Mouse (Mus musculus) limb, embryonic 14.5 days (tissue): ENCODE data around the gene Katnbl1. TPM values are rescaled to one million over a fixed set of nuclear protein-coding genes. Genes with fewer than 3 reads are reported as not detected.

Experiments
- ATAC-seq: fragments of 200-750 bp; cut with Nextera tagmentation; 2 replicates; pipeline ENCODE4 v1.8.0; 2017; ENCODE audit warnings: low read depth, moderate number of reproducible peaks, moderate TSS enrichment; ENCODE audit not compliant: low FRiP score
- DNase-seq: peaks from one replicate; pipeline ENCODE4 v3.0.0-alpha.2; 2015; ENCODE audit warnings: low spot score
- H3K27ac ChIP-seq: fragments of 300-500 bp; sonication (generic); replicated peaks from 2 replicates; pipeline ENCODE4 v1.5.1; 2014; ENCODE audit warnings: low read depth, mild to moderate bottlenecking, low read length, moderate library complexity, mixed read lengths
- H3K27me3 ChIP-seq: fragments of 300-500 bp; sonication (generic); 2 replicates; pipeline ENCODE4 v1.6.1; 2014; ENCODE audit warnings: low read length, mixed read lengths; ENCODE audit not compliant: control insufficient read depth, insufficient read depth
- H3K36me3 ChIP-seq: fragments of 300-500 bp; sonication (generic); 2 replicates; pipeline ENCODE4 v1.6.1; 2014; ENCODE audit warnings: mild to moderate bottlenecking, low read length, moderate library complexity, mixed read lengths; ENCODE audit not compliant: control insufficient read depth, insufficient read depth
- H3K4me1 ChIP-seq: fragments of 300-500 bp; sonication (generic); 2 replicates; pipeline ENCODE4 v1.6.1; 2014; ENCODE audit warnings: antibody characterized with exemption, low read length, mixed read lengths; ENCODE audit not compliant: control insufficient read depth, insufficient read depth
- H3K4me2 ChIP-seq: fragments of 300-500 bp; sonication (generic); replicated peaks from 2 replicates; pipeline ENCODE4 v1.6.1; 2014; ENCODE audit warnings: low read depth, mild to moderate bottlenecking, low read length, moderate library complexity; ENCODE audit not compliant: severe bottlenecking
- H3K4me3 ChIP-seq: fragments of 300-500 bp; sonication (generic); replicated peaks from 2 replicates; pipeline ENCODE4 v1.5.1; 2014; ENCODE audit warnings: low read length
- H3K9ac ChIP-seq: fragments of 300-500 bp; sonication (generic); 2 replicates; pipeline ENCODE4 v1.6.1; 2014; ENCODE audit warnings: mild to moderate bottlenecking, low read depth, low read length, moderate library complexity; ENCODE audit not compliant: severe bottlenecking
- H3K9me3 ChIP-seq: fragments of 300-500 bp; sonication (generic); 2 replicates; pipeline ENCODE4 v1.6.1; 2016; ENCODE audit warnings: low read length; ENCODE audit not compliant: control insufficient read depth
- POLR2A ChIP-seq: fragments of 200-500 bp; IDR thresholded peaks from 2 replicates; pipeline ENCODE4 v1.8.0; 2012; ENCODE audit warnings: inconsistent platforms, mild to moderate bottlenecking, moderate library complexity, borderline replicate concordance; ENCODE audit not compliant: insufficient read depth, insufficient read length; ENCODE audit errors: extremely low read depth
- WGBS: fragments of 180-500 bp; shearing (Covaris S2); extraction: QIAGEN DNeasy Blood & Tissue Kit; methylation state at CpG from one replicate; pipeline ENCODE4 v1.1.7; 2014; 5-methylcytosine and 5-hydroxymethylcytosine counted together
- polyA plus RNA-seq, 2 experiments: library from polyadenylated mRNA; depleted of rRNA in 1 of 2; stranded (reverse) in 1 of 2; unstranded in 1 of 2; fragments of >200 nt; fragmentation: Nextera tagmentation in 1 of 2; extraction: Ambion mirVana in 1 of 2; gene quantifications; 2 replicates each; pipeline versions ENCODE4 v1.2.1 to v1.2.3; 2012 to 2014

Katnbl1 gene
- polyA plus RNA-seq, 2 experiments: 21.2 to 50.1 TPM

GRCm38 (mm10) chr2:112380131-112380530 is 1.1 kb downstream of the Katnbl1 start:
- WGBS: 47% methylated on average over 8 of the region's 8 CpGs
- H3K4me3 ChIP-seq: peak overlapping the region; percentile 76
- no peak overlapping the region for H3K27ac ChIP-seq
- ATAC-seq (no peak), DNase-seq (no peak)
- no peaks in the 10 kb centered on the region for H3K9me3 ChIP-seq
- no peaks in the 10 kb centered on the region for H3K36me3 ChIP-seq
- peak overlapping the region; percentile 49 for H3K4me2 ChIP-seq
- peaks cover 9% of the 10 kb centered on the region for H3K4me1 ChIP-seq
- H3K9ac ChIP-seq: peak overlapping the region; percentile 89
- no peaks in the 10 kb centered on the region for H3K27me3 ChIP-seq
- no peak for TF ChIP-seq POLR2A

GRCm38 (mm10) chr2:112381219-112381618 is 2.2 kb downstream of the Katnbl1 start:
- no peaks in the 10 kb centered on the region for H3K27me3 ChIP-seq
- no peak overlapping the region for H3K27ac ChIP-seq
- H3K4me1 ChIP-seq: peaks cover 9% of the 10 kb centered on the region
- no peak for DNase-seq
- no peak overlapping the region for H3K4me2 ChIP-seq
- no peaks in the 10 kb centered on the region for H3K9me3 ChIP-seq
- ATAC-seq: no peak
- WGBS: 94% methylated on average over 1 of the region's 1 CpGs
- TF ChIP-seq POLR2A: no peak
- H3K9ac ChIP-seq: no peak overlapping the region
- no peaks in the 10 kb centered on the region for H3K36me3 ChIP-seq
- H3K4me3 ChIP-seq: no peak overlapping the region

GRCm38 (mm10) chr2:112390843-112391242 is 11.8 kb downstream of the Katnbl1 start:
- TF ChIP-seq POLR2A: no peak
- Histone ChIP-seq H3K27ac (no peak overlapping the region), H3K4me3 (no peak overlapping the region), H3K9ac (no peak overlapping the region), H3K36me3 (0 out of 2 replicates have a peak, but pooled peaks cover 3% of the 10 kb centered on the region), H3K27me3 (no peaks in the 10 kb centered on the region), H3K9me3 (no peaks in the 10 kb centered on the region), H3K4me1 (peaks cover 4% of the 10 kb centered on the region; the same call in 1 of the 2 replicates), H3K4me2 (no peak overlapping the region)
- DNase-seq (no peak), ATAC-seq (no peak)
- WGBS: 53% methylated on average over 5 of the region's 5 CpGs

GRCm38 (mm10) chr2:112391346-112392000 is 12.5 kb downstream of the Katnbl1 start:
- no peak overlapping the region for H3K4me2 ChIP-seq
- DNase-seq (no peak), ATAC-seq (no peak)
- no peak overlapping the region for H3K9ac ChIP-seq
- 64% methylated on average over 4 of the region's 4 CpGs for WGBS
- no peaks in the 10 kb centered on the region for H3K9me3 ChIP-seq
- TF ChIP-seq POLR2A: no peak
- H3K4me1 ChIP-seq: peaks cover 4% of the 10 kb centered on the region; the same call in 1 of the 2 replicates
- H3K4me3 ChIP-seq: no peak overlapping the region
- H3K36me3 ChIP-seq: 0 out of 2 replicates have a peak, but pooled peaks cover 3% of the 10 kb centered on the region
- H3K27ac ChIP-seq: no peak overlapping the region
- no peaks in the 10 kb centered on the region for H3K27me3 ChIP-seq

GRCm38 (mm10) chr2:112392689-112393088 is 13.7 kb downstream of the Katnbl1 start:
- Histone ChIP-seq H3K4me2 (no peak overlapping the region), H3K27me3 (no peaks in the 10 kb centered on the region), H3K36me3 (no peaks in the 10 kb centered on the region), H3K27ac (no peak overlapping the region), H3K9me3 (no peaks in the 10 kb centered on the region), H3K9ac (no peak overlapping the region), H3K4me1 (peaks cover 4% of the 10 kb centered on the region; the same call in 1 of the 2 replicates), H3K4me3 (no peak overlapping the region)
- 93% methylated on average over 1 of the region's 1 CpGs for WGBS
- DNase-seq: no peak
- ATAC-seq: no peak
- TF ChIP-seq POLR2A: no peak

- H3K4me2 ChIP-seq: no peak overlapping the region
- ATAC-seq: no peak
- H3K4me1 ChIP-seq: peaks cover 4% of the 10 kb centered on the region; the same call in 1 of the 2 replicates
- TF ChIP-seq POLR2A: no peak
- H3K27ac ChIP-seq: no peak overlapping the region
- DNase-seq: no peak
- H3K9ac ChIP-seq: no peak overlapping the region
- H3K4me3 ChIP-seq: no peak overlapping the region
- no peaks in the 10 kb centered on the region for H3K36me3 ChIP-seq
- no peaks in the 10 kb centered on the region for H3K9me3 ChIP-seq
- no peaks in the 10 kb centered on the region for H3K27me3 ChIP-seq
Measured at GRCm38 (mm10) chr2:112393958-112394357, 14.9 kb downstream of the Katnbl1 start.
